Mouse (Mus musculus): ENCODE measurements around the gene Wiz. TPM values are rescaled to one million over a fixed set of nuclear protein-coding genes. Genes with fewer than 3 reads are reported as not detected.

The Wiz gene
- polyA plus RNA-seq, 1 experiment from 2014 or later: 56.5 TPM

GRCm38 (mm10) chr17:32350382-32350983 lies 38.8 kb downstream of the Wiz start, which contains the start of gene Akap8l:
Gene Akap8l, minus strand, starts transcription at chr17:32350607.
- ChIA-PET CTCF (interaction anchor here (1.0 to 2.3 kb wide), 4 partner anchors 11 to 37 kb away, joined by 4 to 9 read pairs (median 6); partner anchors contain the start of gene Akap8), POLR2A (interaction anchor here (0.7 to 1.2 kb wide), 3 partner anchors 26 to 82 kb away, joined by 3 to 4 read pairs (median 3); partner anchors contain the start of gene Wiz)
- ATAC-seq (peak; percentile 89), DNase-seq (ENCODE audit: low read depth, low spot score) (peak; percentile 86)
- no peak for TF ChIP-seq CTCF (IDR thresholded peaks at IDR 0.05)
- H3K27me3 ChIP-seq: no peaks in the 10 kb centered on the region
- in situ Hi-C loops (cut with MboI; ENCODE audit: low pct_unique_long_range_greater_than_20kb): no loop called here

GRCm38 (mm10) chr17:32349851-32350381 lies 39.3 kb downstream of the Wiz start:
- no peak for DNase-seq (ENCODE audit: low read depth, low spot score)
- TF ChIP-seq CTCF (IDR thresholded peaks at IDR 0.05): no peak
- CTCF ChIA-PET: interaction anchor here (0.7 to 2.3 kb wide), 6 partner anchors 11 to 83 kb away, joined by 3 to 9 read pairs (median 4); partner anchors contain the start of gene Akap8
- no peak for ATAC-seq
- POLR2A ChIA-PET: interaction anchor here (0.7 to 1.2 kb wide), 3 partner anchors 26 to 83 kb away, joined by 3 to 4 read pairs (median 3); partner anchors contain the start of gene Wiz
- in situ Hi-C loops (cut with MboI; ENCODE audit: low pct_unique_long_range_greater_than_20kb): no loop called here
- H3K27me3 ChIP-seq: no peaks in the 10 kb centered on the region

DNA sequence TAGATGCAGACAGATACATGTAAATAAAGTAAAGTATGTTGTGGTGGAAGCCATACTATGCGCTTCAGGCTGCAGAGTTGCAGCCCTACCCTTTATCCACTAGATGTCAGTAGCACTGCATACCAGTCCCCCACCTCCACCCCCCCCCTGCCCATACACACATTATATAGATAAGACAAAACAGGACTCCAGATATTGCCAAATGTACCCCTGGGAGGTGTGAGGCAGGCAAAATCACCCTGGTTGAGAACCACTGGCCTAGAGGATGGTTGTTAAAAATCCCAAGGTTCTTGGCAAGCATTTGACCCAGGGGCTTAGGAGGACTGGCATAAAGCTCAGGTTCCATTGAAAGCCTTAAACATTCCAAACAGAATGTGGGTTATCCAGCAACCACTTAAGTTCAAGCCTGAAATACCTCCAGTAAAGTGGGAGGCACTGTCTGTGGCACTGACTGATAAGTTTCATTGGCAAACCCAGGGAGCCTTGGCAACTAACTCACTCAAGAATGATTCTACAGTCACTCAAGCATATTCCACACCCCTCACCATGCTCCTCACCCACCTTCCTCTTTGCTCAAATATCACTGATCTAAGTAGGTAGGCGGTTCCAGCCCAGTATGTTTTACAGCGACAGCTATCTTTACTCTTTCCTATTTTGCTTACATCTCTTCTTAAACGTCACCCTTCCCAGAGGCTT lies 40.1 kb downstream of the Wiz start:
- TF ChIP-seq CTCF (IDR thresholded peaks at IDR 0.05): no peak
- DNase-seq (ENCODE audit: low read depth, low spot score): no peak
- ChIA-PET POLR2A (interaction anchor here (0.6 to 1.2 kb wide), 2 partner anchors 83 to 136 kb away, joined by 4 read pairs; no protein-coding TSS in a partner anchor), CTCF (interaction anchor here (0.7 to 2.3 kb wide), 5 partner anchors 11 to 84 kb away, joined by 3 to 9 read pairs (median 4); partner anchors contain the start of gene Akap8)
- in situ Hi-C loops (cut with MboI; ENCODE audit: low pct_unique_long_range_greater_than_20kb): no loop called here
- H3K27me3 ChIP-seq: no peaks in the 10 kb centered on the region
- no peak for ATAC-seq

GRCm38 (mm10) chr17:32348406-32348805 lies 40.8 kb downstream of the Wiz start:
- ATAC-seq (no peak), DNase-seq (ENCODE audit: low read depth, low spot score) (no peak)
- no peaks in the 10 kb centered on the region for H3K27me3 ChIP-seq
- CTCF ChIA-PET: no interaction called here
- no peak for TF ChIP-seq CTCF (IDR thresholded peaks at IDR 0.05)
- POLR2A ChIA-PET: no interaction called here
- in situ Hi-C loops (cut with MboI; ENCODE audit: low pct_unique_long_range_greater_than_20kb): no loop called here

GRCm38 (mm10) chr17:32341102-32341501 lies 48.1 kb downstream of the Wiz start:
- TF ChIP-seq CTCF (IDR thresholded peaks at IDR 0.05): no peak
- ChIA-PET POLR2A (interaction anchor here (0.8 kb wide), 1 partner anchor 10 kb away, joined by 4 read pairs; no protein-coding TSS in a partner anchor), CTCF (interaction anchor here (0.6 kb wide), 1 partner anchor 48 kb away, joined by 3 read pairs; the partner anchor contains the start of gene Wiz)
- ATAC-seq (no peak), DNase-seq (ENCODE audit: low read depth, low spot score) (no peak)
- no peaks in the 10 kb centered on the region for H3K27me3 ChIP-seq
- in situ Hi-C loops (cut with MboI; ENCODE audit: low pct_unique_long_range_greater_than_20kb): loop anchor here (5.0 kb wide), 2 partner anchors 91 to 141 kb away; no protein-coding TSS in a partner anchor

- ChIA-PET CTCF (no interaction called here), POLR2A (no interaction called here)
- ATAC-seq (no peak), DNase-seq (ENCODE audit: low read depth, low spot score) (no peak)
- H3K27me3 ChIP-seq: no peaks in the 10 kb centered on the region
- in situ Hi-C loops (cut with MboI; ENCODE audit: low pct_unique_long_range_greater_than_20kb): loop anchor here (5.0 kb wide), 2 partner anchors 92 to 142 kb away; no protein-coding TSS in a partner anchor
- TF ChIP-seq CTCF (IDR thresholded peaks at IDR 0.05): no peak
These were observed 49.1 kb downstream of the Wiz start for GRCm38 (mm10) chr17:32340110-32340509.

DNA sequence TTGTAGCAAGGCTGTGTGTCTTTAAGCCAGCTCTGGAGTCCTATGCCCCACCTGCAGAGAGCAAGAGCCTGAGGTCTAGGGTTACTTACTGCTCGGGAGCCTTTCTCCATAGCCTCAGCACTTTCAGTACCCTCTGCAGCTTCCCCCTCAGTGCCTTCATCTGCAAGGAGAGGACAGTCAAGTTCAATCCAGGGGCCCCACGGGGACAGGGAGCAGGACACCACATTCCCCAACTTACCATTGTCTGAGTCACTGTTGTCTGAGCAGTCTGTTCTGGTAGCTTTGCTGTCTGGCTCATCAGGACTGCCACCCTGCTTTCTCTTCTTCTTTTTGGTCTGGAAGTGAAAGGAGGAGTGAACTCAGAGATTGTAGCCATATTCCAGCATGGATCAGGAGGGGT lies 53.4 kb downstream of the Wiz start:
- in situ Hi-C loops (cut with MboI; ENCODE audit: low pct_unique_long_range_greater_than_20kb): no loop called here

GRCm38 (mm10) chr17:32334921-32335320 lies 54.3 kb downstream of the Wiz start:
- POLR2A ChIA-PET: no interaction called here

More for the DNA sequence above, 53.4 kb downstream of the Wiz start:
- H3K27me3 ChIP-seq: no peaks in the 10 kb centered on the region
- ATAC-seq (no peak), DNase-seq (ENCODE audit: low read depth, low spot score) (no peak)
- no peak for TF ChIP-seq CTCF (IDR thresholded peaks at IDR 0.05)
- POLR2A ChIA-PET: no interaction called here
- CTCF ChIA-PET: no interaction called here

DNA sequence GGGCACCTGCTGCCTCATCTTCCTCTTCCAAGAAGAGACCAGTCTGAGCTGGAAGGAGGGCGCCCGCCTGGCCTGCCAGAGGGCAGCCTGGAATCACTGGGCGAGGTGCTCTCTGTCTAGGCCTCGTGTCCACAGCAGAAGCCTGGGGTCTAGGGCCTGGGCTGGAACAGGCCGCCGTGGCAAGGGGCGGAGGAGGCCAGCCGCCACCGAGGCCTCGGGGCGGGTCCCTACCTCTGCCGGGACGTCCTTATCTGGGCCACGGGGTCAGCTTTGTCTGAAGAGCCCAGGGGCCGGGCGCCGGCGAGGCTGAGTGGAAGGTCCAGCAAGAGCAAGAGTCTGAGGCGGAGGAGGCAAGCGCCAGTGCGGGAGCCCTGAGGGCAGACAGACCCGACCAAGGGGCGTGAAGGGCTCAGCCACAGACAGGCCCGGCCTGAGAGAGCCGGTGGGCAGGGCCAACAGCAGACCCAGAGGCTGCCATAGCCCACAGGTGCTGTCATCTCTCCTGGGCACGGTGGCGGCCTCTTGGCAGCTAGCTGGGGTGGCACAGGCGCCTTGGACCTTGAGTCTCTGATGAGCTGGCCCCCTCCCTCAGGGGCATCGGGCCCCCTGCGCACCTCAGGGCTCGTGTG lies 55.5 kb downstream of the Wiz start:
- ChIA-PET POLR2A (no interaction called here), CTCF (no interaction called here)
- no peak for ATAC-seq
- no peaks in the 10 kb centered on the region for H3K27me3 ChIP-seq
- in situ Hi-C loops (cut with MboI; ENCODE audit: low pct_unique_long_range_greater_than_20kb): no loop called here
- no peak for TF ChIP-seq CTCF (IDR thresholded peaks at IDR 0.05)
- no peak for DNase-seq (ENCODE audit: low read depth, low spot score)

More at GRCm38 (mm10) chr17:32334921-32335320, 54.3 kb downstream of the Wiz start:
- CTCF ChIA-PET: no interaction called here
- DNase-seq (ENCODE audit: low read depth, low spot score): no peak
- no peaks in the 10 kb centered on the region for H3K27me3 ChIP-seq
- in situ Hi-C loops (cut with MboI; ENCODE audit: low pct_unique_long_range_greater_than_20kb): no loop called here
- no peak for TF ChIP-seq CTCF (IDR thresholded peaks at IDR 0.05)
- ATAC-seq: no peak

DNA sequence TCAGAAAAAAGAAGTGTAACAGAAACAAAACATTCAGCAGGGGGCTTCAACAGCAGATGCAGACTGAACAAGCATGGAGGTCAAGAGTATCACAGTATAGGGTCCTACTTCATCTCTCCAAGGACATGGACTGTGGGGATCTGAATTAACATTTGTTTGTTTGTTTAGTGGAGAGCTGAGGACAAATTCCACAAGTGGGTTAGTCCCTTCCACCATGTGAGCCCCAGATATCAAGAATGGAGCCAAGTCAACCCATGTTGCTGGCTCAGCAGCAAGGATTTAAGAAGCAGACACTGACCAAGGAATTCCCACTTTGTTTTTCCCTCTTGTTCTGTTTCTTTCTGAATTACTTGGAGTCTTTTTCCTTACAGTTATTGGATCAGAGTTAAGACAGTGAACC lies 61.7 kb downstream of the Wiz start:
- ChIA-PET CTCF (no interaction called here), POLR2A (no interaction called here)
- no peaks in the 10 kb centered on the region for H3K27me3 ChIP-seq
- no peak for TF ChIP-seq CTCF (IDR thresholded peaks at IDR 0.05)
- no peak for ATAC-seq
- in situ Hi-C loops (cut with MboI; ENCODE audit: low pct_unique_long_range_greater_than_20kb): no loop called here
- DNase-seq (ENCODE audit: low read depth, low spot score): no peak

Measured in Patski (cell line).